Mouse (Mus musculus): ENCODE data around the gene Slc35b3.

The Slc35b3 gene

DNA sequence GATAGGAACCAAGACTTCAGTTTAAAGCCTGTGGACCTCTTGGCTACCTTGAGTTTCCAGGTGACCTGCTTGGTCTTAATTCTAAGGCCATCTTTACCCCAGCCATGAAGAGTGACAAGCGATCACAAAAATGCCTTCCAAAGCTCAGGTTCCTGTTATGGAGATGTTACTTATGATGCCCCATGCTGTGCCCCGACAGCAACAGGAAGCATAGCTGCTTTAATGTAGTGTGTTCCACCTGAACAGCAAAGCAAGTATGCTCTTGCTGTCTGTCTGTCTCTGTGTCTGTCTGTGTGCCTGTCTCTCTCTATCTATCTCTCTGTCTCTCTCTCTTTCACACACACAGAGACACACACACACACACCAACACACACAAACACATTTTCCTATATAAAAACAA lies 22.2 kb downstream of the Slc35b3 start:
- DNase-seq (ENCODE audit: low spot score in 2 of 2) = no peak

GRCm38 (mm10) chr13:38936860-38937471 lies 23.7 kb downstream of the Slc35b3 start:
- no peak for DNase-seq (ENCODE audit: low spot score in 2 of 2)

GRCm38 (mm10) chr13:38935856-38936446 lies 24.7 kb downstream of the Slc35b3 start:
- DNase-seq (ENCODE audit: low spot score in 2 of 2) = no peak

DNA sequence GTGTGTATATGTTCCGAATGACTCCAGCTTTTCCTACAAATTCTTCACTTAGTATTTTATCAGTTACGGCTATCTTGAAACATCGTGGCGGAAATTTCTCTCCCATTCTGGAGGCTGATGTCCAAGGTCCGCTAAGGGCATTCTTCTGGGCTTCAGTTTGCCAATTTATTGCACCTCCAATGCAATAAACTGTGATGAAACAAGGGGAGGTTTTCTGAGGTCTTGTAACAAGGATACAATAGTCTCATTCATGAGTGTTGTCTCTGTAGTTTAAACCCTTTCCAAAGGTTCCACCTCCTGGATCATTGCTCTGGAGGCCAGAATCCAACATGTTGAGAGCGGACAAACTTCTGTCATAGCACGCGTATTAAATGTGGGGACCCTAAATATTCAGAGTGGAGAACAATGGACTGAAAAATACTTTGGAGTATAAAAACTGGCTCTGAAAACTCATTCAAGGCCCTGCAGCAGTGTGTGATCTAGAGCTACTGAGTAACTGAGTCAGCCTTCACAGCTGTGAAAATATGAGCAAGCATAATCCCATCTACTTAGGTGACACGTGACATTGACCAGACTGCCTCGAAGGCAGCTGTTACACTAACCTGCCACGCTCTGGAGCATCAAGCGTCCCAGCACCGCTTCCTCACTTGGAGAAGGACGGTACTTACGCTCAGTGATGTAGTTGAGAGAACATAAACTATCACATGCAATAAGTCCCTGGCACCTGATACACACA lies 30.7 kb downstream of the Slc35b3 start:
- no peak for DNase-seq (ENCODE audit: low spot score in 2 of 2)

- no peak for DNase-seq (ENCODE audit: low spot score in 2 of 2)
Observed at GRCm38 (mm10) chr13:38922676-38923075, 38.0 kb downstream of the Slc35b3 start.

GRCm38 (mm10) chr13:38921306-38921705 lies 39.4 kb downstream of the Slc35b3 start:
- DNase-seq (ENCODE audit: low spot score in 2 of 2) = no peak

DNA sequence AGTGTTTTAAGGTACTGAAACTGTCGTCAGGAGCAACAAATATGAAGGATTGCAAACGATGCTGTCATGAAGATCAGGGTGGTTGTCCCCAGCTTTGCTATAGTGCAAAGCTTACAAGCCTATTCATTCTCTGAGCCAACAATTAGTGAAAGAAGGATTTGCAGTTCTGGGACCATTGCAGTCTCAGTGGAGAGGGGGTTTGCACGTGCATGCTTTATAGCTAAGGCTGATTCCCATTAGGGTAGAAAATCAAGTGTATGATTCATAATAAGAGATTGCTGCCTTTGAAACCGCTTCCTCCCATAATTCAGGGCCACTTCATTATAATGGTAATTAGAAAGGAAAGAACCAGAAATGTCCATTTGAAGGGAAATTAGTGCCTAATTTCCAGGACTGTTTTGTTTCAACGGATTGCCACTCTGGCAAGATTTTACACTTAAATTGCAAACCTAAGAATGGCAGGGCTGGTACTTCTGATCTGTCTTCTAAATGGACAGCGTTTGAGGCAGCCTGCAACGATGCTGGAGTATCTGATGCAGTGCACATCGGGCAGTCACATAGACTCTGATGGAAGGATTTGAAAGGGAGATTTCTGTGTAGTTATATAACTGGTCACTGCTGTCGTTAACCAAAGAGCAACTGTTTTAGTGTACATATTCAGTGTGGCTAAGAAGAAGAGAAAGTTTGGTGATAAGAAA lies 42.3 kb downstream of the Slc35b3 start:
- DNase-seq (ENCODE audit: low spot score in 2 of 2) = no peak

DNA sequence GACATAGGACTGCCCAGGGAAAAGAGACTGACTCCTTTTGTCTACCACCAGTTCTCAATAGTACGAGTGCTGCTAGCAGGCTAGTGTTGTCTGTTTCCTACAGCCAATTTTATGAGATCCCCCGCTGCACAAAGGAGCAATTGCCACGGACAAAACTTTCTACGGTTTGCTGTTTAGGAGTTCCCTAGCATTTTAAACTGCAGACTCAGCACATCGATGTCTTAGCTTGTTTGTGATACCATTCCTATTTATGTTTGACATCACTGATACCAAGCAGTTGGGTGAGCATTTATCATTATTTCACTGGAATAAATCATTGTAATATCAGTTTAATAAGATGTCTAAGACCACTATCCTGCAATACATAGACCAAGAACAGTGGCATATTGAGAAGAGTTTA lies 43.1 kb downstream of the Slc35b3 start:
- DNase-seq (ENCODE audit: low spot score in 2 of 2) = no peak

GRCm38 (mm10) chr13:38914771-38915170 lies 45.9 kb downstream of the Slc35b3 start:
- DNase-seq (ENCODE audit: low spot score in 2 of 2) = no peak

GRCm38 (mm10) chr13:38892364-38892763 lies 68.3 kb downstream of the Slc35b3 start:
- no peak for DNase-seq (ENCODE audit: low spot score in 2 of 2)

All from natural killer cell, adult 2 months (primary cell).